Mouse (Mus musculus): Measurements from ENCODE around the gene Grk3. TPM values are rescaled to one million over a fixed set of nuclear protein-coding genes. Genes with fewer than 3 reads are reported as not detected.
A peak's percentile ranks its signal among the peaks of the same experiment; 100 is the strongest.

Gene Grk3
- polyA plus RNA-seq, 1 experiment: 40.2 TPM

DNA sequence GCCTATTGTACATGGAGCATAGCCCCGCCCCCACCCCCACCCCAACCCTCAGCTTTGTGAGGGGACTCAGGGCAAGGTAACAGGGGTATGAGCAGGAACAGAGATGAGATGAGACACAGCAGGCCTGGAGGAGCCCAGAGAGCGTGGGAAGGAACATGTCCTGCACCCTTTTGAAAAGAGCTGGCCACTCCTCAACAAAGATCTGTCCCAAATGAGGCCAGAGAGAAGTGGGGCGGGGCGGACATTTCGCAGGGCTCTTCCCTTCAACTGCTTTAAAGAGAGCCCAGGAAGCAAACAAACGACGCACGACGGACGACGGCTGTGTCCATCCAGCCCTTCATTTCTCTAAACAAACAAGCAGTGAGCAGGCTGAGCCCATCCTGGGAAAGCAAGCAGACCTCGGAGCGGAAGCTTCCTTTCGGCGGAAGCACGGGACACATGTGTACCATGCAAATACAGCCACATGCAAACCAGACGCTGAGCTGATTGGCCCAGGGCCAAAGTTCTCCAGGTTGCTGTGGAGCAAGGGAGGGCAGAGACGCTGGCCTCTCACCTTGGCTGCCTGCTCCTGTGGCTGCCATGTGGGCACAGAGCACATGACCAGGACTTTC lies 8.7 kb upstream of the Grk3 start:
- H3K4me3 ChIP-seq (ENCODE audit: insufficient read depth, low read depth, low read length): 0 out of 2 replicates have a peak overlapping the region, but pooled peaks have one; percentile 16
- H3K4me1 ChIP-seq (ENCODE audit: control insufficient read depth, insufficient read depth, insufficient read length, low read length): peaks cover 9% of the 10 kb centered on the region
- H3K27ac ChIP-seq (replicated peaks; ENCODE audit: low read depth, low read length): peak overlapping the region; percentile 26

DNA sequence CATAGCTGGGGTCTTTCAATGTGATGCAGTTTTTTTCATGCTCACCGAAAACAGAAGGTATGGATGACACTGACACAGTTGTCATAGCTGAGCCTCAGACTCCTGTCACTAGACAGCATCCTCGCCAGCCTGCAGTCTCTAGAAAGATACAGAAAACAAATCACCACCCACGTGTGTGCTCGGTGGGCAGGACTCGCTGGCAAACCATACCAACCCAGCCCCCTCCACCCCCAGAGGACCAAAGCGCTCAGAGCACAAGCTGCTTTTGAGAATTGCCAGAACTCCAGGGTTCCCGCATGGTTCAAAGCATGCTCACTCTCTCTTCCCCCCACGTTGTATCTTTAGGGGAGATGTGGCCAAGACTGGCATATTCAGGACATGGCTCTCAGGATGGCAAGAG lies 2.6 kb upstream of the Grk3 start:
- Histone ChIP-seq H3K4me3 (ENCODE audit: insufficient read depth, low read depth, low read length) (no peak overlapping the region), H3K4me1 (ENCODE audit: control insufficient read depth, insufficient read depth, insufficient read length, low read length) (no peaks in the 10 kb centered on the region), H3K27ac (replicated peaks; ENCODE audit: low read depth, low read length) (no peak overlapping the region)

DNA sequence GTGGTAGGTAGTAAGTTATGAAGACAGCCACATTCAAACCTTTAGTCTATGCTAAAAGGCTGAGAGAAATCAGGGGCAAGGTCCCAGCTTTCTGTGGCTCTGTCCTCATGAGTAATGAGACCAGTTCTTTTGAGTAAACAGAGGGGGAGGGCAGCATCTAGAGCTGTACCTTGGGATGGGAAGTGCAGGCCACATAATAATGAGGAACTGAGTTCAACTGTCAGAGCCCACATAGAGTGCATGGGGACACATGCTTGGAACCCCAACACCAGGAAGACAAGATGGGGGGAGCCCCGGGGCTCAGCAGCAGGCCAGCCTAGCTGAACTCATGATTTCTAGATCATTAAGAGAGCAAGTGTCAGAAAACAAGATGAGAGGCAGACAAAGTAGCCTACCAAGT lies 1.4 kb upstream of the Grk3 start:
- H3K4me3 ChIP-seq (ENCODE audit: insufficient read depth, low read depth, low read length): no peak overlapping the region
- peaks cover 5% of the 10 kb centered on the region; the same call in 1 of the 2 replicates for H3K4me1 ChIP-seq (ENCODE audit: control insufficient read depth, insufficient read depth, insufficient read length, low read length)
- H3K27ac ChIP-seq (replicated peaks; ENCODE audit: low read depth, low read length): no peak overlapping the region

DNA sequence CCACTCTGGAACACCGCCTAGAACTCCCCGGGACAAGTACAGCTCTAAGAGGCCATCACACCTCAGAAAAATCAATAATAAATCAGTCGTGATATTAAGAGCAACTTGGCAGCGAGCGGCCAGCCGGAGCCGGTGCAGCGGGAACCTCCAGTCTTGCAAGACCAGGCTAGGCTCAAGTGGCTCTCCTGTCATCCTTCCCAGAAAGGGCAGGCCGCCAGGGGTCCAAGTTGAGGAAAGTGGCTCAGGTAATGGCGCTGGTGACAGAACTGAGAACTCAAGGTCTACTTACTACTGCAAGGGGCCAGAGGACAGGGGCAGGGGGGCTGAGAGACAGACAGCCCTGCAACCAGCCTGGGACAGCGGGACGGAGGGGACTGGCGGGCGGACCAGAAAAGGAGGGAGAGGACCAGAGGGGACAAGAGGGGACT lies 769 bp downstream of the Grk3 start:
- peak overlapping the region; percentile 89 for H3K27ac ChIP-seq (replicated peaks; ENCODE audit: low read depth, low read length)
- peak overlapping the region; percentile 71 for H3K4me3 ChIP-seq (ENCODE audit: insufficient read depth, low read depth, low read length)
- peaks cover 5% of the 10 kb centered on the region; the same call in 1 of the 2 replicates for H3K4me1 ChIP-seq (ENCODE audit: control insufficient read depth, insufficient read depth, insufficient read length, low read length)

DNA sequence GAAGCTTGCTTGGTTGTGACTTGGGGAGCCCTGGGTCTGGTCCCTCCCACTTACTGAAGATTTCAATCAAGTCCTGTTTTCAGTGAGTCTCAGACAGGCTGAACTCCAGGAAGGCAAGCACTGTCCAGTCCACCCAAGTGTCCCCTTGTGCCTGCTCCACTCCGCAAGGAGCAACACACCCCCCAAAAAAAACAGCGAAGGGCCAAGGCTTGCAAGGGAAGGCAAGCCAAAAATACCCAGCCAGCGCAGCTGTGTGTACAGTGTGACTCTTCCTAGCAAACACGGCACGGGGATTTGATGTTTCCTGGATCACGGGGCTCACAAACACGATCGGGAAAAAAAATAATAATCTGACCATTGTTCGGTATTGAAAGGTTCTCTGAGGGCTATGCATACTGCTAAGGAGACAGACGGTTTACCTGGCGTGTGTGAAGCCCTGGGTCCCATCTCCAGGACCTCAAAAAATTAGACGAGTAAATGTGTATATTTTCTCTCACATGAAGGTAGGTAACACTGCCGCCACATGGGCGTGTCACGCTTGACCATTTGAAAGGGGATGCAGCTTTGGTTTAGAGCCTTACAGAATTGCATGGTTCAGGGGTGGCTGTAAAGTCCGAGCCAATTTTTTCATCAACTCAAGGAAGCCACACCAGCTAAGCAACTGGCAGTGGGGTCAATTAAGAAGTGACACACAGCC lies 1.3 kb downstream of the Grk3 start:
- H3K4me3 ChIP-seq (ENCODE audit: insufficient read depth, low read depth, low read length): peak overlapping the region; percentile 71
- H3K4me1 ChIP-seq (ENCODE audit: control insufficient read depth, insufficient read depth, insufficient read length, low read length): peaks cover 8% of the 10 kb centered on the region; the same call in 1 of the 2 replicates
- H3K27ac ChIP-seq (replicated peaks; ENCODE audit: low read depth, low read length): no peak overlapping the region

DNA sequence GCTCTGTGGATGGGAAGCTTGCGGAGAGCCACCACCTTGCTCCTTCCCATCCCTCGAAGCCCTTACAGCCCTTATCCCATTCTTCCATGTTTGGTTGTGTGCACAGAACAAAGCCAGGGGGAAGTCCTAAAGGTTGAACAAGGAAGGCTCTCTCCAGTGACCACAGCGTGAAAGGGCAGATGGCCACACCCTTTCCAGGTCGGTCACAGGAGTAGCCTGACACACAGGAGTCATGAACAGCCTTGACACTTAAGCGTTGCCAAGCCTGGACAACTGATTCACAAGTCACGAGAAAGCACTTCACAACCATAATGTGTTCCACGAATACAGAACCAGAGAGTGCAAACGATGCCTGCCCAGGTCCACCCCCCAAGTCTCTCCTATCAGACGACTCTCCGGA lies 3.7 kb downstream of the Grk3 start:
- Histone ChIP-seq H3K4me1 (ENCODE audit: control insufficient read depth, insufficient read depth, insufficient read length, low read length) (peaks cover 8% of the 10 kb centered on the region; the same call in 1 of the 2 replicates), H3K27ac (replicated peaks; ENCODE audit: low read depth, low read length) (no peak overlapping the region), H3K4me3 (ENCODE audit: insufficient read depth, low read depth, low read length) (no peak overlapping the region)

DNA sequence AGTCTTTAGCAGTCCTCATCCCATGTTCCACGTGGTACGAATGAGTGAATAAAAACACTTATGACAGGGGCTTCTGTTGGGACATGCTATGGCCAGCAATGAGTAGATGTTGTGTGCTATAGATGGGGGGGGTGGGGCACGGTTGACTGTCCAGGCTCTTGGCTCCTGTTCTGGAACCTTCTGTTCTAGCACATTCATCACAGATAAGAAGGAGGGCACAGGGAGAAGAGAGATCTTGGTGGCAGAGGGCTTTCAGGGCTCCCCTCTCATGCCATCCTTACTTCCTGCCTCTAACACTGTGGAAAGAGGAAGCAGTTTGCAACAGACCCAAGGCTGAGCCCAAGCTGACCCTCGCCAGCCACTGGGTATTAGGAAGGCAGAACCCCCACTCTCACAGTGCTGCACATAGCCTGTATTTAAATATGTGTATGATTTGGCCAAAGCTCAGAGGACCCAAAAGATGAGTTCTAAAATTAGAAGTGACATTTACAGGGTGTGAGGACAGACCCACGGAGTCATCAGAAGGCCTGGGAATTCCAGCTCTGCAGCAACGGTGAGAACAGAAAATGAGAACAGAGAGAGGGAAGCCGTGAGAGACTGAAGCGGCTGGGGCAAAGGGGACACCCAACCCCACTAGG lies 6.3 kb downstream of the Grk3 start:
- H3K27ac ChIP-seq (replicated peaks; ENCODE audit: low read depth, low read length): peak overlapping the region; percentile 34; the same call in 1 of the 2 replicates
- no peak overlapping the region for H3K4me3 ChIP-seq (ENCODE audit: insufficient read depth, low read depth, low read length)
- peaks cover 10% of the 10 kb centered on the region for H3K4me1 ChIP-seq (ENCODE audit: control insufficient read depth, insufficient read depth, insufficient read length, low read length)

DNA sequence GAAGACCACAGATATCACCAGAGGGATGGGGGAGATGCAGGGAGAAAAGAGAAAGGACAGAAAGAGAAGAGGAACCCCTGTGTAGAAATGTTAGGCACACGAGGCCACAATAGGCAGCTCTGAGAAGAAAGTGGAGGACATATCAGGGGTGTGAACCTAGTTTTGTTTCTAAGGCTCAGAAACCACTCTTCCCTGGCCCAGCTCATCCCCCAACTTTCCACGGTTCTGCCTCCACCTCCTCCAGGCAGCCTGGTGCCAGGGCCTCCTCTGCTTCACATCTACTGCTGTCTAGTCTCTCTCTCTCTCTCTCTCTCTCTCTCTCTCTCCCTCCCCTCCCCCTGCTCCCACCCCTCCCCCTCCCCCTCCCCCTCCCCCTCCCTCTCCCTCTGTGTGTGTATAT lies 7.1 kb downstream of the Grk3 start:
- no peak overlapping the region for H3K4me3 ChIP-seq (ENCODE audit: insufficient read depth, low read depth, low read length)
- no peak overlapping the region for H3K27ac ChIP-seq (replicated peaks; ENCODE audit: low read depth, low read length)
- peaks cover 10% of the 10 kb centered on the region for H3K4me1 ChIP-seq (ENCODE audit: control insufficient read depth, insufficient read depth, insufficient read length, low read length)

DNA sequence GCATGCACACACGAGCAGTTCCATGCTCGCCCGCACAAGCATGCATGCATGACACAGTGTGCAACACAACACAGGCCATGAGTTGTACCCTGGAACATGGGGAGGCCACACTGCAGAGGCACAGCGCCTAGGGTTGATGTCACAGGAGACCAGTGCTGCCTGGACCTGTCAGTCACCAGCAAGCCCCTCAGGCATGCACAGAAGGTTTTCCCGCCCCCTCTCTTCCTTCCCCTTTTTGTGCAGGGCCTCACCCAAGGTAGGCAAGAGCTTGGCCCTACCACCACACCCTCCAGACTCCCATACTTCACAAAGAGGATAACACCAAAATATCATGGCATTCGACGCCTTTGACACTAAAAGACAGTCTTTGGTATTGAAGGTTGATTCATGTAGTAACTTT lies 8.6 kb downstream of the Grk3 start:
- no peak overlapping the region for H3K4me3 ChIP-seq (ENCODE audit: insufficient read depth, low read depth, low read length)
- H3K27ac ChIP-seq (replicated peaks; ENCODE audit: low read depth, low read length): no peak overlapping the region
- H3K4me1 ChIP-seq (ENCODE audit: control insufficient read depth, insufficient read depth, insufficient read length, low read length): peaks cover 5% of the 10 kb centered on the region

DNA sequence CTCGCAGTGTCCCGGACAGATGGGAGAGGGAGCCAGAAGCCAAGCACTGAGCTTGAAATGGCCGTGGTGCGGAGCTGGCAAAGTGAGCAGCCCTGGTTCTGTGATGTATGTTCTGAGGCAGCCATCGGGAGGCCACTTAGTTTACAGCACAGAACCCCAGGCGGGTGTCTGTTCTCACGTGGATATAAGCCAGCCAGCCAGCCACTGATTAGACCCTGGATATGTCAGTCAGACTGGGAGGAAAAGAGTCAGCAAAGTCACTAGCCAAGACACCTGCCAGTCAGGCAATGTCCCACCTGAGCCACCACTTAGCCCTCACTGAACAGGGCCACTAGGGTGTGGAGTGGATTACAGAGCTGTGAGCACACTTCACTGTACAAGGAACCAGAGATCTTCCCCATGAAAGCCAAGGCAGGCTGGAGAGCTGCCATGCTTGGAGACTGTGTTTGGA lies 9.6 kb downstream of the Grk3 start:
- H3K27ac ChIP-seq (replicated peaks; ENCODE audit: low read depth, low read length): no peak overlapping the region
- peaks cover 11% of the 10 kb centered on the region for H3K4me1 ChIP-seq (ENCODE audit: control insufficient read depth, insufficient read depth, insufficient read length, low read length)
- no peak overlapping the region for H3K4me3 ChIP-seq (ENCODE audit: insufficient read depth, low read depth, low read length)

DNA sequence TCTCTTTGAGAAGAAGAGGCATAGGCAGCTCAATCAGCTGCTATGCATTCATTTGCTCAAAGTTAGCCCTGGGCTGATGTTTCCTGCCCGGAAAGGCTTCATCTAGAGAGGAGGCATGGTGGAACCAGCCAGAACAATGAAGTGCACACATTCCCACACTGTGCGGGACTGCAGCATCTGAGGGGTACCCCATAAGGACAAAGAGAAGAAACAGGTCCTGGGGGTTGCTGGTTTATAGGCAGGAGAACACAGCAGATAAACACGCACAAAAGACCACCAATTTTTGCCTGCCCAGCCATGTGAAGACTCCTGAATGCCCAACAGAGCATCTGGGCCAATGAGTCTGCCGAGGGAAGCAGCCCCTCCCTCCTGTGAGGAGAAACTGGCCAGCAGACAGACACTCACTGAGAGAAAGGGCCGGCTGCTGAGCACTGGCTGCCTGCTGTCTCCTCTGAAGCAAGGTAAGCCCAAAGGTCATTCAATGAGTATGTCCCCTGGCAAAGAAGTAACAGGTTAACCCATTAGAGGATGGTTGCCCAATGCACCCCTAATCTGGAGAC lies 12.7 kb downstream of the Grk3 start:
- Histone ChIP-seq H3K4me1 (ENCODE audit: control insufficient read depth, insufficient read depth, insufficient read length, low read length) (peaks cover 14% of the 10 kb centered on the region), H3K4me3 (ENCODE audit: insufficient read depth, low read depth, low read length) (no peak overlapping the region), H3K27ac (replicated peaks; ENCODE audit: low read depth, low read length) (no peak overlapping the region)

DNA sequence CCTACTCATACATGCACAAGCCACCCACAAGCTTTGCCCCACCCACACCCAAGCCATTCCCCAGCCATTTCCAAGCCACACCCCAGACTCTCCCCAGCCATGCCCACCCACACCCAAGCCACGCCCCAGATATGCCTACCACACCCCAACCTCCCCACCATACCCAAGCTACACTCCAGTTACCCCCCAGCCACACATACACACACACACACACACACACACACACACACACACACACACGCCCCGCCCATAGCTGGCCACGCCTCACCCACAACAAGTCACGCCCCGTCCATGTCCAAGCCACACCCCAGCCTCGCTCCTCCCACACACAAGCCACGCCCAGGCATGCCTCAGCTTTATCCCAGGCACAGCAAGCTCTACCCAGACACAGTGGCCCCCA lies 16.4 kb downstream of the Grk3 start:
- Histone ChIP-seq H3K4me1 (ENCODE audit: control insufficient read depth, insufficient read depth, insufficient read length, low read length) (peaks cover 12% of the 10 kb centered on the region), H3K4me3 (ENCODE audit: insufficient read depth, low read depth, low read length) (no peak overlapping the region), H3K27ac (replicated peaks; ENCODE audit: low read depth, low read length) (no peak overlapping the region)

DNA sequence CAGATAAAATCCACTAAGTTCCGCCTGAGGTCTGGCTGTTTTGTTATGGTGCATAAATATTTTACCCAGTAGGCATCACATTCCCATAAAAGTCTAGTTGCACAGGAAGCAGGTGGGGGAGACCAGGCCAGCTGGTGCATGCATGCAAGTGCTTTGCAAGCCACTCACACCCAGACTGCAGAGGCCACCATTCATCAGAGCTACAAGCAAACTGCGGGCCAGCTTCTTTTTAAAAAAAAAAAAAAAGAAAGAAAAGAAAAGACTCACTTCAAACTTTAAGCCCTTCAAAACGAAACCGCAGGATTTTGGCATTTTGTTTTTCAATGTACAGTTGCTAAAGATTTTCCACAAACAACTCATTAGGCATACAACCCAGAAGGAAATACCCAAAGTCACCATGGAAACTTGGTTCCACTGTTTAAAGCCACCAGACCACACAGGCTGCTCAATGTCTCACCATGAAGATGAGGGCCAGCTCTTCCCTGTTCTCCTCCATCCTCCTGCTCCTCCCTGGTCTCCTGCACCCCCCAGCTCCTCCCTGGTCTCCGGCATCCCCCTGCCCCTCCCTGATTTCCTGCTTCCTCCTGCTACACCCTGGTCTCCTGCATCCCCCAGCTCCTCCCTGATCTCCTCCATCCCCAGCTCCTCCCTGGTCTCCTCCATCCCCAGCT lies 17.9 kb downstream of the Grk3 start:
- H3K4me1 ChIP-seq (ENCODE audit: control insufficient read depth, insufficient read depth, insufficient read length, low read length): peaks cover 12% of the 10 kb centered on the region
- no peak overlapping the region for H3K4me3 ChIP-seq (ENCODE audit: insufficient read depth, low read depth, low read length)

DNA sequence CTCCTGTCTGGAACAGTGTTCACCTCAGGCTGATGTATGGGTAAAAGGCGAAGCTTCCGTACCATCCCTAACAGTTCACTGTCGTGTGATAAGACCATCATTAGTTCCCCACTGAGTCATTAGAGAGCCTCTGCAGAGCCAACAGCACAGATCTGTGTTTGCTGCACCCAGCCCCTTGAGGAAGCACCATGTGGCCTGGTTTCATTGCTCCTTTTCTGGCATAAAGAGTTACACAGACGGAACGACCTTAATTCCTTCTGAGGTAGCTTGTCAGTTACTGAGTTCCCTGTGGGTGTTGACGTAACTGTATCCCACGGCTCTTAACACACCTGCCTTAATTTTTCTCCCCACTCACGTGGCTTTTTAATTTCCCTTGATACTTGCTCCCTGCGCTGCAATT lies 24.3 kb downstream of the Grk3 start:
- H3K4me1 ChIP-seq (ENCODE audit: control insufficient read depth, insufficient read depth, insufficient read length, low read length): peaks cover 3% of the 10 kb centered on the region; the same call in 1 of the 2 replicates
- H3K27ac ChIP-seq (replicated peaks; ENCODE audit: low read depth, low read length): no peak overlapping the region
- H3K4me3 ChIP-seq (ENCODE audit: insufficient read depth, low read depth, low read length): no peak overlapping the region

More for the DNA sequence above, 17.9 kb downstream of the Grk3 start:
- H3K27ac ChIP-seq (replicated peaks; ENCODE audit: low read depth, low read length): no peak overlapping the region

DNA sequence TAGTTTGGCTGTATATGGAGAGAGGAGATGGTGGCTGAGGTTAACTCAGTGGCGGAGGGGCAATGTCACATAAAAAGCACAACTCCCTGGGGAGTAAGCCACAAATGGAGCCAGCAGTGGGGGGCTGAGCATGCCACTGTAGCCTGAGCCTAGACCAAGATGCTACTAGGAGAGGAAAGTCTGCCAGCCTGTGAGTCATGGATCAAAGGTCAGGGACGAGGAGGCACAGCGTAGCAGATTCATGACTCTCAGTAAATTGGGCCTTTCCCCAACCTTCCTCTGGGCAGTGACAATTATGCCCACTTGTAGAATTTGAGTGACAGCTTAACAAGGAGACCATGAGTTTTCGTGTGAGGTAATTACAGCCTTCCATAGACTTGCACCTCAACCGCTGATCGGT lies 33.7 kb downstream of the Grk3 start:
- no peak overlapping the region for H3K27ac ChIP-seq (replicated peaks; ENCODE audit: low read depth, low read length)
- no peak overlapping the region for H3K4me3 ChIP-seq (ENCODE audit: insufficient read depth, low read depth, low read length)
- H3K4me1 ChIP-seq (ENCODE audit: control insufficient read depth, insufficient read depth, insufficient read length, low read length): peaks cover under 1% of the 10 kb centered on the region; the same call in 1 of the 2 replicates
